In the genomic region with DNA sequence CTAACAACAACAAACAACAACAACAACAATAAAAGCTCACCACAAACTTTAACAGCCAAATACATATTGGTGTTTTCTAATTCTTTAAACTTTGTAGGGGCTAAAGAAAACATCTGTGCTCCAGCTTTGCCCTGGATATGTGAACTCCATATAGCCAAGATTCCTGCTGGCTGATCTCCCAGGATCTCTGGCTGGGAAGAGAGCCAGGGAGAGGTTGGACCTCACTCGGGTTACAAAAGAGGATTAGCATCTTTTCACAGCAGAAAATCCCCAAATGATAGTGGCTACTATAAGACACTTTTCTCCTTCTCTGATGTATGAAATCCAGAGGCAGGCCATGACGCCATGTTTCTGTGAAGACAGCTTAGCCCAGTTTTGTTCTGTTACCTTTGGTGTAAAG, we compare ENCODE assay signal across 8 mouse cellular contexts. TPM values are rescaled to one million over a fixed set of nuclear protein-coding genes. Genes with fewer than 3 reads are reported as not detected.
A peak's percentile ranks its signal among the peaks of the same experiment; 100 is the strongest.
DNase-seq lines count a peak whose midpoint lies in the region; ATAC-seq lines count a peak whose summit lies in the region.

No protein-coding gene starts in this region.

- H3K27ac ChIP-seq in lung, embryonic 15.5 days: peak overlapping the region; percentile 24; the same call in 1 of the 2 replicates

- no peaks in the 10 kb centered on the region for H3K9me3 ChIP-seq in lung, embryonic 15.5 days

- no peak overlapping the region for H3K4me2 ChIP-seq in lung, embryonic 15.5 days

- 17% methylated on average over 2 of the region's 2 CpGs for WGBS in lung, embryonic 15.5 days

- no peak; the same call in 1 of the 2 replicates for ATAC-seq in lung, embryonic 15.5 days (ENCODE audit: borderline replicate concordance, extremely low read depth, low FRiP score, low TSS enrichment)
- ATAC-seq in megakaryocyte, adult 5-6 weeks (ENCODE audit: poor library complexity, severe bottlenecking): no peak

- peak; percentile 15 to 27 for DNase-seq in cerebellum, postnatal 36 days
- no peak for DNase-seq in cerebellum, adult 9-11 months
- DNase-seq in 3T3-L1 (ENCODE audit: low read depth, low spot score): peak; percentile 98
- peak; percentile 81 for DNase-seq in gastrocnemius, postnatal 14 days
- no peak for DNase-seq in spleen, adult 12 weeks (ENCODE audit: low spot score)
- no peak for DNase-seq in thymus, postnatal 36 days

- intact Hi-C loops in gastrocnemius, postnatal 14 days (cut with DNase I; ENCODE audit: low total_unique reads): no loop called here

- H3K9ac ChIP-seq in lung, embryonic 15.5 days: no peak overlapping the region

- no peaks in the 10 kb centered on the region for H3K27me3 ChIP-seq in lung, embryonic 15.5 days

- no peaks in the 10 kb centered on the region for H3K36me3 ChIP-seq in lung, embryonic 15.5 days

- no peak overlapping the region for H3K4me3 ChIP-seq in lung, embryonic 15.5 days

- H3K4me1 ChIP-seq in lung, embryonic 15.5 days: peaks cover 14% of the 10 kb centered on the region

RNA-seq across cellular contexts. Expression of a gene that starts 6.7 kb away (rescaled TPM):
- 1 to 10 TPM in 1 of 2 experiments, under 1 TPM in 1; 0.91 to 1.5 TPM for total RNA-seq in gastrocnemius, postnatal 14 days (2021)
- 9.4 and 11.4 TPM in 2 replicates for polyA plus RNA-seq in lung, embryonic 15.5 days (2015; fragmentation: Nextera tagmentation; extraction: Ambion mirVana)
- total RNA-seq in megakaryocyte, adult 5-6 weeks (2015): 3.7 and 5.3 TPM in 2 replicates
- 6.1 and 7.6 TPM in 2 replicates for total RNA-seq in megakaryocyte, adult 5-6 weeks (2017)

Comparison
In these comparisons a context has a peak if more than half of its experiments do, and no peak if none do; other contexts are left out.
1. DNase-seq: peak in cerebellum, postnatal 36 days (2 of 2), 3T3-L1 (single experiment) and gastrocnemius, postnatal 14 days (single experiment); none in cerebellum, adult 9-11 months (single experiment), spleen, adult 12 weeks (single experiment) and thymus, postnatal 36 days (0 of 2).